Mouse (Mus musculus): ENCODE results near the gene Galnt10. TPM values are rescaled to one million over a fixed set of nuclear protein-coding genes. Genes with fewer than 3 reads are reported as not detected.

Gene Galnt10
- polyA plus RNA-seq, 1 experiment from 2014 or later, result 6.1 TPM

GRCm38 (mm10) chr11:57725926-57726325 is 80.7 kb downstream of the Galnt10 start:
- Histone ChIP-seq H3K4me1 (ENCODE audit: insufficient read depth, low read depth, low read length) (no peaks in the 10 kb centered on the region), H3K27ac (ENCODE audit: low read length) (no peak overlapping the region), H3K4me2 (replicated peaks; ENCODE audit: low read depth, low read length) (no peak overlapping the region), H3K9ac (replicated peaks; ENCODE audit: low read depth) (no peak overlapping the region), H3K4me3 (ENCODE audit: low read depth, low read length) (no peak overlapping the region), H3K27me3 (replicated peaks; ENCODE audit: insufficient read depth, low read length) (no peaks in the 10 kb centered on the region), H3K9me3 (ENCODE audit: low read length) (no peaks in the 10 kb centered on the region), H3K36me3 (ENCODE audit: insufficient read depth, low read length) (no peaks in the 10 kb centered on the region)
- TF ChIP-seq EP300 (IDR thresholded peaks at IDR 0.05), result no peak
- no peak for TF ChIP-seq CTCF (IDR thresholded peaks at IDR 0.05)
- DNase-seq (ENCODE audit: low spot score) (no peak), ATAC-seq (no peak)
- 75% methylated on average over 4 of the region's 4 CpGs for WGBS

- TF ChIP-seq CTCF (IDR thresholded peaks at IDR 0.05) (no peak), EP300 (IDR thresholded peaks at IDR 0.05) (no peak)
- 52% methylated on average over 9 of the region's 9 CpGs for WGBS
- Histone ChIP-seq H3K9me3 (ENCODE audit: low read length) (no peaks in the 10 kb centered on the region), H3K4me2 (replicated peaks; ENCODE audit: low read depth, low read length) (no peak overlapping the region), H3K27ac (ENCODE audit: low read length) (no peak overlapping the region), H3K36me3 (ENCODE audit: insufficient read depth, low read length) (no peaks in the 10 kb centered on the region), H3K9ac (replicated peaks; ENCODE audit: low read depth) (no peak overlapping the region), H3K27me3 (replicated peaks; ENCODE audit: insufficient read depth, low read length) (no peaks in the 10 kb centered on the region), H3K4me3 (ENCODE audit: low read depth, low read length) (no peak overlapping the region), H3K4me1 (ENCODE audit: insufficient read depth, low read depth, low read length) (no peaks in the 10 kb centered on the region)
- DNase-seq (ENCODE audit: low spot score), result peak; percentile 36
- peak; percentile 64 for ATAC-seq
Measured at GRCm38 (mm10) chr11:57727303-57727969, 82.2 kb downstream of the Galnt10 start.

GRCm38 (mm10) chr11:57732410-57733281 is 87.4 kb downstream of the Galnt10 start:
- no peak for ATAC-seq
- 76% methylated on average over 10 of the region's 10 CpGs for WGBS
- DNase-seq (ENCODE audit: low spot score), result no peak
- no peak overlapping the region for H3K9ac ChIP-seq (replicated peaks; ENCODE audit: low read depth)
- no peaks in the 10 kb centered on the region for H3K27me3 ChIP-seq (replicated peaks; ENCODE audit: insufficient read depth, low read length)
- H3K9me3 ChIP-seq (ENCODE audit: low read length), result no peaks in the 10 kb centered on the region
- H3K4me3 ChIP-seq (ENCODE audit: low read depth, low read length), result no peak overlapping the region
- no peak overlapping the region for H3K27ac ChIP-seq (ENCODE audit: low read length)
- no peak overlapping the region for H3K4me2 ChIP-seq (replicated peaks; ENCODE audit: low read depth, low read length)
- no peaks in the 10 kb centered on the region for H3K4me1 ChIP-seq (ENCODE audit: insufficient read depth, low read depth, low read length)
- TF ChIP-seq EP300 (IDR thresholded peaks at IDR 0.05), result no peak
- no peak for TF ChIP-seq CTCF (IDR thresholded peaks at IDR 0.05)
- H3K36me3 ChIP-seq (ENCODE audit: insufficient read depth, low read length), result no peaks in the 10 kb centered on the region

- 76% methylated on average over 19 of the region's 19 CpGs for WGBS
Measured at GRCm38 (mm10) chr11:57747294-57748080, 102.2 kb downstream of the Galnt10 start.

GRCm38 (mm10) chr11:57753538-57754203 is 108.4 kb downstream of the Galnt10 start:
- WGBS, result 59% methylated on average over 14 of the region's 14 CpGs

More at GRCm38 (mm10) chr11:57747294-57748080, 102.2 kb downstream of the Galnt10 start:
- H3K27ac ChIP-seq (ENCODE audit: low read length), result no peak overlapping the region
- no peak overlapping the region for H3K4me3 ChIP-seq (ENCODE audit: low read depth, low read length)
- H3K27me3 ChIP-seq (replicated peaks; ENCODE audit: insufficient read depth, low read length), result no peaks in the 10 kb centered on the region
- no peaks in the 10 kb centered on the region for H3K9me3 ChIP-seq (ENCODE audit: low read length)
- no peak overlapping the region for H3K9ac ChIP-seq (replicated peaks; ENCODE audit: low read depth)
- no peak overlapping the region for H3K4me2 ChIP-seq (replicated peaks; ENCODE audit: low read depth, low read length)
- DNase-seq (ENCODE audit: low spot score), result no peak
- no peak for ATAC-seq
- TF ChIP-seq EP300 (IDR thresholded peaks at IDR 0.05) (no peak), CTCF (IDR thresholded peaks at IDR 0.05) (peak; percentile 73)
- H3K36me3 ChIP-seq (ENCODE audit: insufficient read depth, low read length), result no peaks in the 10 kb centered on the region
- H3K4me1 ChIP-seq (ENCODE audit: insufficient read depth, low read depth, low read length), result no peaks in the 10 kb centered on the region

More at GRCm38 (mm10) chr11:57753538-57754203, 108.4 kb downstream of the Galnt10 start:
- Histone ChIP-seq H3K27ac (ENCODE audit: low read length) (no peak overlapping the region), H3K9me3 (ENCODE audit: low read length) (no peaks in the 10 kb centered on the region), H3K4me2 (replicated peaks; ENCODE audit: low read depth, low read length) (no peak overlapping the region), H3K36me3 (ENCODE audit: insufficient read depth, low read length) (no peaks in the 10 kb centered on the region), H3K4me3 (ENCODE audit: low read depth, low read length) (no peak overlapping the region), H3K4me1 (ENCODE audit: insufficient read depth, low read depth, low read length) (no peaks in the 10 kb centered on the region), H3K9ac (replicated peaks; ENCODE audit: low read depth) (no peak overlapping the region), H3K27me3 (replicated peaks; ENCODE audit: insufficient read depth, low read length) (no peaks in the 10 kb centered on the region)
- TF ChIP-seq CTCF (IDR thresholded peaks at IDR 0.05), result no peak
- peak; percentile 70 for TF ChIP-seq EP300 (IDR thresholded peaks at IDR 0.05)
- peak; percentile 41; the same call in 1 of the 2 replicates for ATAC-seq
- DNase-seq (ENCODE audit: low spot score), result no peak

Measured in lung, postnatal 0 days (tissue).